Mouse (Mus musculus) megakaryocyte, embryonic 14.5 days (primary cell): ENCODE results near the gene Plcg2. TPM values are rescaled to one million over a fixed set of nuclear protein-coding genes. Genes with fewer than 3 reads are reported as not detected.

Source experiments
- H3K27me3 ChIP-seq: replicated peaks from 2 replicates; pipeline ENCODE3; 2012; ENCODE audit warnings: inconsistent platforms
- H3K36me3 ChIP-seq: replicated peaks from 2 replicates; pipeline ENCODE3; 2012; ENCODE audit warnings: low read length, inconsistent platforms, mixed read lengths
- H3K4me1 ChIP-seq: 2 replicates; pipeline ENCODE4 v1.6.1; 2012; ENCODE audit warnings: inconsistent platforms
- H3K4me3 ChIP-seq: replicated peaks from 2 replicates; pipeline ENCODE3; 2012; ENCODE audit warnings: moderate library complexity, mild to moderate bottlenecking, inconsistent platforms
- H3K9me3 ChIP-seq: 2 replicates; pipeline ENCODE4 v1.6.1; 2012; ENCODE audit warnings: inconsistent platforms
- FLI1 ChIP-seq: IDR thresholded peaks from 2 replicates; pipeline ENCODE4 v1.6.1; 2012; ENCODE audit warnings: low read length, inconsistent platforms, mixed read lengths
- GATA1 ChIP-seq: IDR thresholded peaks from 3 replicates; pipeline ENCODE4 v1.6.1; 2012; ENCODE audit warnings: mixed read lengths, low read length, inconsistent platforms, borderline replicate concordance
- polyA plus RNA-seq: library from polyadenylated mRNA; stranded (reverse); fragments of >175 nt; gene quantifications from 2 replicates; pipeline ENCODE4 v1.2.3, GENCODE M21; 2012; ENCODE audit warnings: low replicate concordance; ENCODE audit not compliant: insufficient read depth

Gene Plcg2
- polyA plus RNA-seq, 1 experiment: 76.6 TPM

DNA sequence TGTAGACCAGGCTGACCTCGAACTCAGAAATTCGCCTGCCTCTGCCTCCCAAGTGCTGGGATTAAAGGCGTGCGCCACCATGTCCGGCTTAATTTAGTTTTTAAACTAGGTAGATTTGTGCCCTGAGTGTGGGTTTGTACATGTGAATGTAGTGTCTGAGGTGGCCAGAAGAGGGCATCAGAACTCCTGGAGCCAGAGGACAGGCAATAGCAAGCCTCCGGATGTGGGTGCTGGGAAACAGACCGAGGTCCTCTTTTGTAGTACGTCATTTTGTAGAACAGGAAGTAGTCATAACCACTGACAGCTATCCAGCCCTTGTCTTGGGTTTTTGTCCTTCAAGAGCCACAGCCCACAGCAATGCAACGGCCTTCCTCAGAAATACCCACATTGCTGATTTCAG is 141.5 kb downstream of the Plcg2 start:
- Histone ChIP-seq H3K9me3 (peaks cover 30% of the 10 kb centered on the region), H3K4me3 (no peak overlapping the region), H3K4me1 (peaks cover 4% of the 10 kb centered on the region; the same call in 1 of the 2 replicates), H3K36me3 (peaks cover 48% of the 10 kb centered on the region), H3K27me3 (no peaks in the 10 kb centered on the region)
- TF ChIP-seq FLI1 (no peak), GATA1 (no peak)

DNA sequence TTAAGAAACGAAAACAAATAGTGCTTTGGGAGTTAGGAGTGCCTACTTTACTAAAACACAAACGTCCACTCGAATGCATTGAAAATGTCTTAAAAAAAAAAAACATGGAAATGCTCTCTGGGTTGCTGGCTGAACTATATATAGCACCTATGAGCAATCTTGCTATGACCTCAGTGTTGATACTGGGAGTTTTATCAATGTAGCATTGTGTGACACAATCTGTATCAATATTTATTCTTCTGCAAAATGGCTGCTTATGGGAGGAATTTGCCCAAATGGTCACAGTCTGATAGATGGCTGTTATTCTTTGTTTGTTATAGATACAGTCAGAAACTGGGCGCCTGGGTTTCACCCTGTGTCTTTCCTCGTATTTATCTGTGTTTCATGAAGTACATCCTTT is 147.4 kb downstream of the Plcg2 start:
- no peaks in the 10 kb centered on the region for H3K36me3 ChIP-seq
- peaks cover 5% of the 10 kb centered on the region for H3K27me3 ChIP-seq

DNA sequence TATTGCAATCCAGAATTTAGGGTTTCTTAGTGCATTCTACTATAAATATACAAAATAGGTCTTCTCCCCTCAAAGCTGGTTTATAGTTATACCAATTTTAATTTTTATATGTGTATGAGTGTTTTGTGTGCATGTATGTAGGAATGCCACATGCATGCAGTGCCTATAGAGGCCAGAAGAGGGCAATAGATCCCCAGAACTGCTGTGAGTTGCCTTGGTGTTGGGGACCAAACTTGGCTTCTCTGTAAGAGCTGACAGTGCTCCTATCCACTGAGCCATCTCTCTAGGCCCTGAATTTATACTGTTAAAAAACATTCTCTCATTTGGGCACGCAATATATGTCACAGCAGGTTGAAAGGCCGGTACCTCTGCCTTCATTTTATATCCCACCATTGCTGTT is 147.9 kb downstream of the Plcg2 start:
- Histone ChIP-seq H3K27me3 (peaks cover 5% of the 10 kb centered on the region), H3K36me3 (no peaks in the 10 kb centered on the region), H3K9me3 (peaks cover 28% of the 10 kb centered on the region), H3K4me1 (no peaks in the 10 kb centered on the region), H3K4me3 (no peak overlapping the region)
- TF ChIP-seq GATA1 (no peak), FLI1 (no peak)

More for the DNA sequence above, 147.4 kb downstream of the Plcg2 start:
- TF ChIP-seq GATA1: no peak
- TF ChIP-seq FLI1: no peak
- Histone ChIP-seq H3K4me1 (no peaks in the 10 kb centered on the region), H3K4me3 (no peak overlapping the region), H3K9me3 (peaks cover 28% of the 10 kb centered on the region)

DNA sequence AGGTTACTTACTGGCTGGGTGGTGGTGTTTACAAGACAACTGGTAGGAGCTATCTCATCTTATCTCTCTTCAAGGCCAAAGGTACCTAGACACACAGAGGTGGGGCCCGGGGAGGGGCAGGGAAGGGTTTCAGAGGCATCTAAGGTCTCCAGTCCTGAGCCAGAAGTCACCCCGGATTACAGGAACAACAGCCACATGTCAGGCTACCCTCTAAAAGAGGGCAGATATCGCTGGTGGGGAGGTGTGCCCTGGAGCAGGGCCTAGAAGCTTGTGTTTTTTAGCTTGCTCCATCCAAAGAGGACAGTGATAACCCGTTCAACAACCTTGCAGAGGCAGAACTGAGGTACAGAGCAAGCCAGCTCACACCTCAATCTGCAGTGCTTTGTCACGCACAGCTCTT is 148.3 kb downstream of the Plcg2 start:
- Histone ChIP-seq H3K9me3 (peaks cover 31% of the 10 kb centered on the region), H3K36me3 (no peaks in the 10 kb centered on the region), H3K4me1 (no peaks in the 10 kb centered on the region), H3K4me3 (no peak overlapping the region), H3K27me3 (peaks cover 5% of the 10 kb centered on the region)
- TF ChIP-seq GATA1: no peak
- no peak for TF ChIP-seq FLI1

DNA sequence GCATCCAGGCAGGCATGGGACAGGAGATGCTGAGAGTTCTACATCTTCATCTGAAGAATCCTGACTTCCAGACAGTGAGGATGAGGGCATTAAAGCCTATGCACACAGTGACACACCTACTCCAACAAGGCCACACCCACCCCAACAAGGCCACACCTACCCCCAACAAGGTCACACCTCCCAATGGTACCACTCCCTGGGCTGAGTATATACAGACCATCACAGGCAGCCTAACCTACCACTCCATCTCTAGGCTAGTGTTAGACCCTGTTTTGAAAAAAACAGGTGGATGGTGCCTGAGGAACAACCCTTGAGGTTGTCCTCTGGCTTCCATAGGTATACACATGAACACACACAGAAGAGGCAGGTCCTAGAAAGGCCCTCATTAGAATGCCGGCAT is 154.2 kb downstream of the Plcg2 start:
- TF ChIP-seq GATA1 (no peak), FLI1 (no peak)
- peaks cover under 1% of the 10 kb centered on the region for H3K27me3 ChIP-seq
- peaks cover 41% of the 10 kb centered on the region for H3K9me3 ChIP-seq
- H3K36me3 ChIP-seq: no peaks in the 10 kb centered on the region
- H3K4me3 ChIP-seq: no peak overlapping the region
- no peaks in the 10 kb centered on the region for H3K4me1 ChIP-seq

DNA sequence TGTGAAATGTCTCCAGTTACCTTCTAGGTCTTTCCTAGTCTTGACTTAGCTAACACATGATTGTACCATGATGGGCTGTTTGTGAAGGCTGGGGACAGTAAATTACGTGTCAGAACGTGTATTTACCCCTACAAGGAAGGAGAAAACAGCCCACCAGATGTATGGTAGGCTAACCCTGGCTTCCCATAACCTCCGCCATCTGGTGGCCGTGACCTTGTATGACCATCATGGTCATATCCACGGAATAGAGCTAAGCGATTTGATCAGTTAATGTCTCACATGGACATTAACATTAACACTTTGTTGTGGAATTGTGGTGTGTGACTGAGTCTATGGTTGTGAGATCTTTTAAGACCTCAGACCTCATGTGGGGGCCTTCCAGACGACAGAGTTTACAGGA is 160.9 kb downstream of the Plcg2 start:
- Histone ChIP-seq H3K4me3 (no peak overlapping the region), H3K27me3 (peaks cover 1% of the 10 kb centered on the region), H3K4me1 (no peaks in the 10 kb centered on the region), H3K36me3 (peaks cover 18% of the 10 kb centered on the region), H3K9me3 (no peaks in the 10 kb centered on the region)
- no peak for TF ChIP-seq GATA1
- TF ChIP-seq FLI1: no peak

DNA sequence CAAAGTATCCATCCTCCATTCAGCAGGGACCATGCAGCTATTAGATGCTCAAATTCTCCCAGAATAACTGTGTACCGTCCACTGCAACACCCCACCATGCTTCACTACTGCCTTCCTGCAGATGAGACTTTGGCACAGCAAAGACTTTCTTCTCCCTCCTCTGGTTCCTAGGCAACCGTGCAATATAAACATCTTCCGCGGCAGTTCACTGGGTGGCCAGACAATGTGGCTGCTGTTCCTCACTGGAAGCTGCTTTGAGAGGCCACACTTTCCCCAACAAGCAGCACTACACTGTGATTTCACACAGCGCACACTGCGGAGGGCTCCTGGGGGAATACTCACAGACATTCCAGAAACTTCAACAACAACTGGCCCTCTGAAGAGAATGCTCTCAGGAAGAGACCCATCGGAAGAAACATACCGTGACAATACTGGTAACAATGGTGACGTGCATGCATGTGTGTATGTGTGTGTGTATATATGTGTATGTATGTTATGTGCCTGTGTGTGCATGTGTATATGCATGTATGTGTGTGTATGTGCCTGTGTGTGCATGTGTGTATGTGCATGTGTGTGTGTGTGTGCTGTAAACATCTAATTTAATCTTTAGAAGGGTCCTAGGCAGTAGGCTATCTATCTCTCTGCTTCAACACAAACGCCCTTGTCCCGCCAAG is 162.4 kb downstream of the Plcg2 start:
- peaks cover 18% of the 10 kb centered on the region for H3K36me3 ChIP-seq
- TF ChIP-seq FLI1: no peak
- no peak for TF ChIP-seq GATA1
- H3K4me1 ChIP-seq: no peaks in the 10 kb centered on the region
- peak overlapping the region; percentile 30 for H3K4me3 ChIP-seq
- H3K27me3 ChIP-seq: peaks cover 1% of the 10 kb centered on the region
- H3K9me3 ChIP-seq: peaks cover 4% of the 10 kb centered on the region; the same call in 1 of the 2 replicates

DNA sequence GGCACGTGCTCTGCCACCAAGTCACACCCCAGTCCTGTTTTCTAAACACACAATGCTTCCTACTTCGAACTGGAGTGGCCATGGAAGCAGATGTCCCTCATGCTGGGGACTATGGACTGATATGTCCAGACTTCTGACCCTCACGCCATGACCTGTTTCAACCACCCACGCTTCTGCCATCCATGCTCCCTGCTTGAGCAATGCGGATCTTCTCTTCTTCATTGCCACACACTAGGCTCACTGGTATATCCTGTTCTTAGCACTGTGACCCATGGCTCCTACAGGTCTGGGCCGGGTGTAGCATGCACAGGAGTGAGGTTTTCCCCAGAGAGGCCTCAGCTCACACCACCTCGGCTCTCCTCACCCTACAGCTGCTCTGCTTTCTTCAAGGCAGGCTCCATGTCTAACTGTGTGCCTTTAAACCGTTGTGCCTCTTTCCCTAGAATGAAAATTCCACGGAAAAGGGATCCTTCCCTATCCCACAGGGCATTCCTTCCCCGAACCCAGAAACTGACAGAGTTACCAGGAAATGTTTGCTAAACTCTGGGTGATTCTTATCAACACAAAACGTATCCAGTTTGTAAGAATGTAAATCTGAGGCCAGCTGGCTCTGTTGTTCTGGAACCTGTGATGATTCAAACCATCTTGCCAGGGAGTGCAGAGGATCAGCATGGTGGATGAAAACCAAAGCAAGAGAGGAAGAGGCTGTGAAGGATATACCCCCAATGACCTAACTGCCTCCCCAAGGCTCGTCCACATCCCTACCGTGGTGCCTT is 169.4 kb downstream of the Plcg2 start:
- H3K27me3 ChIP-seq: peaks cover 11% of the 10 kb centered on the region
- peaks cover 4% of the 10 kb centered on the region for H3K9me3 ChIP-seq
- H3K36me3 ChIP-seq: peaks cover 14% of the 10 kb centered on the region
- TF ChIP-seq FLI1: no peak
- TF ChIP-seq GATA1: no peak
- no peak overlapping the region for H3K4me3 ChIP-seq
- H3K4me1 ChIP-seq: peaks cover 10% of the 10 kb centered on the region

DNA sequence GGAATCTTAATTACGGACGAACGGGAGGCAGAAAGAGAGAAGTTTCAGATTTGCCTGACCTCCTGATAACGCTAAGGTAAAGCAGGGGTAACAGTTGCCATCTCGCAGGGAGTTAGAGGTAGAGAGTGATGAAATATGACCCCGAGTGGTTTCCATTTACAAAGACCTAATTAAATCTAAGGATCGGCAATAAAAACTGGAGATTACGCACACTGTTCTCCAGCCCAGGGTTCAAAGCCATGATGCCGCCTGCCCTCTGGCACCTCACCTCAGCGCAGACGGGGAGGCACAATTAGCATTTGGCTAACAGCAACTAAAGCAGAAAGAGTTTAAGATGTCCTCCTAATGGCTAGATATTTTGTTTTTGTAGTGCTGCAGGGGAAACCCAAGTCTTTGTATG is 172.4 kb downstream of the Plcg2 start:
- no peak for TF ChIP-seq FLI1
- no peak for TF ChIP-seq GATA1
- Histone ChIP-seq H3K4me3 (no peak overlapping the region), H3K4me1 (peaks cover 24% of the 10 kb centered on the region), H3K27me3 (peaks cover 11% of the 10 kb centered on the region), H3K9me3 (no peaks in the 10 kb centered on the region; the same call in 1 of the 2 replicates), H3K36me3 (no peaks in the 10 kb centered on the region)

DNA sequence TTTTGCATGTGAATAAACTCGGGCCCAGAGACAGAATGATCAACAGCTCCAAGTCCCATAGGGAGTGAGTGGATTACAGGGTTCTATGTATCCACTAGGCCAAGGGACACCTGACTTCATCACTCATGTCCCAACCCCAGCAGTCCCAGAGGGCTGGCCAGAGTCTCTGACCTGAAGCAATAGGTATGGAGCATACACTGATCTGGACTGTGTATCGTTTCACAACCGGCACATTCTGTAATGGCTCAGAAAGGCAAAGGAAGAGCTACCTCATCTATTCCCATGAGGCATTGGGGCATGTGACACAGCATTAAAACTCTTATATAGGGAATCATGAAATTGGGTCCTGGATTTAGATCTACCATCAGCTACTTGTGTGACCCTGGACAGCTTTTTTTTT is 174.5 kb downstream of the Plcg2 start:
- TF ChIP-seq FLI1: no peak
- no peak for TF ChIP-seq GATA1
- H3K27me3 ChIP-seq: peaks cover 9% of the 10 kb centered on the region
- H3K4me1 ChIP-seq: peaks cover 24% of the 10 kb centered on the region
- no peak overlapping the region for H3K4me3 ChIP-seq
- no peaks in the 10 kb centered on the region for H3K36me3 ChIP-seq
- H3K9me3 ChIP-seq: no peaks in the 10 kb centered on the region
